Mouse (Mus musculus): Measurements from ENCODE around the gene Gm49396.

Gene Gm49396

GRCm38 (mm10) chr7:30588676-30589434 is 25.7 kb downstream of the Gm49396 start, which contains the start of gene Kmt2b:
Kmt2b (minus strand) TSS chr7:30588726.
- DNase-seq = peak; percentile 98

GRCm38 (mm10) chr7:30589435-30590301 is 26.5 kb downstream of the Gm49396 start:
- peak; percentile 93 for DNase-seq

DNA sequence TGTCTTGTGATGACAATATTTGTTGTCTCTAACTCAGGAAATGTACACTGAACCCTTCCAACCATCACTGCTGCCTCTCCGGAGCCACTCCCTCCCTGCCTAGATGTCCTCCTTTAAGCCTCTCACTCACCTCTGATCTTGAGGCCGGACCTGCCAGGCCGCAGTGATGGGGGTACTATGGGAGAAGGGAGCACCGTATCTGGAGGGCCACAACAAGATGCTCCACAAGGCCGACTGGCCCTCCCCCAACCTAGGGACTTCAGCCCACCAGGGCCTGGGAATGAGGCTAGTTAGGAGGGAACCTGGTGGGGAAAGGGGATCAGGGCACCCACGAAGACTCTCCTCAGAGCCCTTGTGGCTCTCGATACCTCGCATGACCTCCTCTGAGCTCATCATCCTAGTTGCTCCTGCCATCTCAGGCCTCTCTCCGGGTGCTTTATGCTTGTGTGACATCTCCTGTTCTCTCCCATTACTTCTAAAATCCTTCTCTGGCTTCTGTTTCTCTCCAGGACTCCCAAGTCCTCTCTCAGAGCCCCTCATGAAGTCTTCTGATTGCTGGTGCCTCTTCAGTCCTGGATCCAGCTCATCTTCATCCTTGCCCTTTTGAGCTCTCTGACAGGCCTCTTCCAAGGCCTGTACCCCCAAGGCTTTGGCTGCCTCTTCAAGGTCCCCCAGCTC is 27.9 kb downstream of the Gm49396 start:
- no peak for DNase-seq

DNA sequence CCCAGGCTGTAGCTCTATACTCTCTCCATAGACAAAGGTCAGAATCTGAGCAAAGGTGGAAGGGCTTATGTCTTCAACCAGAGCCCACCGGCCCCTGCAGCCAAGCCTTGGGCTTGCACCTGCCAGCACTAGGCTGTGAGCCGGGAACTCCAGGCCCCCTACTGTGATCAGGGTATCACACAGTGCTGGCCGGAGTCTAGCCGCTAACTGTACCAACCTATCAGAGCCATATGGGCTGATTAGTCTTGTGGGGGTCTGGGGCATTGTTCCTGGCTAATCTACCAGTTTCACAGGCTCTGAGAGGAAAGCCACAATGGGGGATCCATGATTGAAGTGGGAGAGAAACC is 28.4 kb downstream of the Gm49396 start:
- peak; percentile 53 for DNase-seq

DNA sequence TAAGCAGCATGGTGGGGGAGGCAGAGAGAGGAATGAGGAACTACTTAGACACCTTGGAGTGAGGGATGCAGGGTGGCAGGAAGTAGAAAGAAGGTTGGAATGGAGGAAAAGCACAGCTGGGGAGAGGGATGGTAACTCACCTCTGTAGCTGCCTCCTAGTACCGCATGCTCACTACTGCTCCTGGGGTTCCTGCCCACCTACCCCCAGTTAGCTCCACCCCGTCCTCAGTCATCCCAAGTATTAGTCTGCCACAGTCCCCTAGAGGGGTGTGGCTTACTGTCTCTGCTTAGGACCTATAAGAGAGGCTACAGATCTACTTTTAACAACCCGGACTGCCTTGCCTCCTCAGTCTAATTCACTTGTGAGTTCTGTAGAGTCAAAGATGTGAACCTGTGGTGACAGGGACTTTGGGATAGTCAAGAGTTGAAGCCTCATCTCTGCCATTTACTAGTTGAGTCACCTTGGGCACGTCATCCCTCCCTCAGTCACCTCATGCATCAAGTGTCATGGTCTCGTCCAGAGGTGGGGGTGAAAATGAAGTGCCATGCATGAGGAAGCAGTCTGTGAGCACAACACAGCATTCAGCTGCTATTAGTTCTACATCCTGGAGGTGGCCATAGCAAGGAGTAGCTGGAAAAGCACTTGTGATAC is 29.8 kb downstream of the Gm49396 start:
- DNase-seq = no peak

DNA sequence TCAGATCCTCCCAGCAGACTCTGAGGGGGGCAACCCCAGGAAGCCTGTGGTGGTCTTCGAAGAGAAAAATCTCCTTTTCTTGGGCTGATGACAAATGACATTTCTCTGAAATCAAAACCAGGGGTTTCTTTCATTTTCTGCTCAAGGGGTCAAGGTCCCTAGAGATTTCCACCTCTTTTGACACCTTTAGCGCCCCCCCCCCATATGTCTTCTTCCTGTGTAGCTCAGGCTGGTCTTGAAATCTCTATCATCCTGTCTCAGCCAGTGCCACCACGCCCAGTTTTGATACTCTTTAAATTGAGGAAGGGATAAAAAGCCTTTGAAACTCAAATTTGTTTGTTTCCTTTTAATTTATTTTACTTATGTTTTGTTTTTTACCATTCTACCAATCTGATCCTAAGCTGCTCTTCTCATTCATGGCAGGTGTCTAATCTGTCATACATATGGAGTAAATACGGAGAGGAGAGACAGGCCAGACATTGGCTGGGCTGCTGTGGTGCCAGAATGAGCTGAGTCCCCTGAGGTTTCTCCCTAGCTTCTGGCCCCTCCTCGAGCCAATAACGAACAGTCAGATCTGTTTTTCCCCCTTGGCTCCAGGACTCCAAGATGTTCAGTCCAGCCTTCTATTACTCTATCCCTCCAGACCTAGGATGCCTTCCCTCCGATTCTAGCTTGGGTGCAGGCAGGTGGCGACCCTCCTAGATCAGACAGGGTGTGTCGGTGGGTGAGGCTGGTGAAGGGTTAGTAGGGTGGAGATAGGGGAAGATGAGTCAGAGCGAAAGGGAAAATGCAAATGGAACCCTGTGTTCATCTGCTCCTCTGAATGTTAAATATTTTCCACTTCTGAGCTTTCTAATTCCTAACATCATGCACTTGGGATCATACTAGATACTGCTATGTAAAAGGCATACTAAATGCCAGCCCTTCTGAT is 30.7 kb downstream of the Gm49396 start:
- no peak for DNase-seq

DNA sequence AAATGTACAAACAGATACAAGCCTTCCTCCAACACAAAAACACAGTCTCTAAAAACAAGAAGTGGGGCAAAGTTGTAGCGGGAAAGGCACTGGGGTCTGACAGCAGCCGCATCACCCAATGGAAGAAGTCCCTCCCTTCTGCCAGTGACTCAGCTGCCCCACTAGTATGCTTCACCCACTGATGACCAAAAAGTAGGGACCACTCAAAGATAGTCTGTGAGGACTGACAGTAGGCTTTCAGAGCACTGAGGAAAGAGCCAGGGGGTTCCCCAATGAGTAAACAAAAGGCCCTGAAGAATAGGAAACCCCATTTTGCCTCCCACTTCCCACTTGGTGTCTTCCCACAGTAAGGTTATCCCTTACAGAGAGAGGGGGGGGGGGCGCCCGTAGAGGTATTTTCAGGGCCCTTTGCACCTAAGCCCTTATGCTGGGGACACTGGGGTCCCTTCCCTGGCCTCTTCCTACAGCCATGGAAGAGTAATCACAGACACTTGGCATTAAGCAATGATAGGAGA is 31.4 kb downstream of the Gm49396 start:
- no peak for DNase-seq

DNA sequence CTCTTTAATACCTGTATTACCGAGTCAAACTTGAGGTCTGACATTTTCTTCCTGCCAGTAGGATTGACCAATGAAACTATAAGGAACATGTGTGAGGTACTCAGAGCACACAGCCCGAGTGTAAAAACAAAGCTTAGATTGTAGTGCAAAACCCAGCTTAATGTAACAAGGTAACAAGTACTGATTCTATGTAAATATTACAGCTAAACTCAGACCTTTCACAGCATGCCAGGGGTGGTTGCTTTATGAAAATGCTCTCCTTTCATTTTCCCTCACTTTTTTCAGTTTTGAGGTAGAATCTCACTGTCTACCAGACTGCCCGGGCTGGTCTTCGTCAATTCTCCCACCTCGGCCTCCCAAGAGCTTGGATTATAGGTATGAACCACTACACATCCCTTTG is 32.9 kb downstream of the Gm49396 start:
- no peak for DNase-seq

GRCm38 (mm10) chr7:30596811-30597210 is 33.7 kb downstream of the Gm49396 start:
- DNase-seq = no peak

DNA sequence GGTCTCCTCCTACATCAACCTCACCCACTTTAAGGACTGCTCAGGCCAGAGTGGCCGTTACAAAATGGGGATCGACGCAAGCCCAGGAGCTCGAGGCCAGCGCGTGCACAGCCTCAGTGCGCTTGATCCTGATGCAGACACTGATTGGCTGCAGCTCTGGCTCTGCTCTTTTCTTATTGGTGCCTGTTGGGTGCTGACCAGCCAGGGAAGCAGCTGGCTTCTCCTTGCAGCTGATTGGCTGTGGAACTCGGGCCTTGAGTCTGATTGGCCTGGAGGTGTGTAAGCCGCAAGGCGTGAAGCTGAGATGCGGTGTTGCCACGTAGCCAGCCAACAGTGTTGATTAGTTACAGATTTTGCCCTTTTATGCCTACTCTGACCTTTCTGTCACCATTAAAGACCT is 35.6 kb downstream of the Gm49396 start, which contains the start of gene Zbtb32:
Gene Zbtb32, minus strand, starts transcription at position 124 of the 400 bp plus-strand sequence.
- DNase-seq = no peak

DNA sequence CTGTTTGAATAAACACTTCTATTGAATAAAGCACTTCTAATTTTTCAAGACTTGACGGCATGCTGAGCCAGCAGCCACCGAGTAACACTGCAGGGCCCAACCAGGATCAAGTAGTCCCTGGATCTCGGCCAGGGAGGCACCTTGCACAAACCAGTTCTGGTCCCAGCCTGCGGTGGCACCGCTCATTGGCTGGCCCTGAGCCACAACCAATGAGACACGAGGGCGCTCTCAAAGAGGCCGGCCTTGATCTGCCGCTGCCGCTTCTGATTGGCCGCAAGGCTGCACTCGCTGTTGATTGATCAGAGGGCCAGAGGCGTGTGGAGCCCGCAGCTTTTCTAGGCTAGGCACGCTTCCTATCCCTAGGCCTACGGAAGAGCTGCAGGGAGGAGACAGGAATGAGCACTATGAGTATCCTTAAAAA is 36.8 kb downstream of the Gm49396 start:
- DNase-seq = peak; percentile 96

- no peak for DNase-seq
Observed at GRCm38 (mm10) chr7:30600651-30601050, 37.5 kb downstream of the Gm49396 start.

- no peak for DNase-seq
Observed at GRCm38 (mm10) chr7:30602583-30602982, 39.4 kb downstream of the Gm49396 start.

DNA sequence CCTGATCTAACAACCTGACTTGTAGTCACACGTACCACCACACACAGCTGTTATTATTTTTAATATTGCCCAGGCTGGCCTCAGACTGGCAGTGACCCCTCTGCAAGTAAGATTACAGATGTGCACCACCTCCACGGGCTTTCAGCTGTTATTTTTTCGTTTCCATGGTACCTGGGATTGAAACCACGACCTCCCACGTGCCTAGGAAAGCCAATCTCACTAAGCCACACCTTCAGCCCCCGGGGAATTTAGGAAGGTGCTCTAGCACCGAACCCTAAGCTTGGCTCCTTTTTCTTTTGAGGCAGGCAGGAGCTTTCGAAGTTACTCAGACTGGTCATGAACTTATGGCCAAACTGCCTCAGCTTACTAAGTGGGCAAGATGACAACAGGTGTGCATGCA is 41.3 kb downstream of the Gm49396 start:
- no peak for DNase-seq

DNA sequence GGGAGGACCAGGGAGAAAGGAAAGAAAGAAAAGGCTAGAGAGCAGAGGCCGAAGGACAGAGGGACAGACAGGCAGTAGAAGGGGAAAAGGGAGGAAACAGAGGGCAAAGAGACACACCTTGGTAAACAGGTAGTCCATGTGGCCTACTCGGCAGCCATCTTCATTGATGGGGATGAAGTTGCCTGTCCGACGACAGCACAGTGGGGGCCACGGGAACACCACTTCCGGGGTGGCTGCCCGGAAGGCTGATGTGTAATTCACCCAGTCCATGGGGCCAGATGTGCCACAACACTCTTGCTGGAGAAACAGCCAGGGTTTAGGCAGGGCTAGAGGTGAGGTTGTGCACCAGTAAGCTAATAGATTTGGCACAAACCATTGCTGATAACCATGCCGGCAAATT is 41.8 kb downstream of the Gm49396 start:
- DNase-seq = no peak

GRCm38 (mm10) chr7:30607706-30608309 is 44.7 kb downstream of the Gm49396 start:
- peak; percentile 75 for DNase-seq

DNA sequence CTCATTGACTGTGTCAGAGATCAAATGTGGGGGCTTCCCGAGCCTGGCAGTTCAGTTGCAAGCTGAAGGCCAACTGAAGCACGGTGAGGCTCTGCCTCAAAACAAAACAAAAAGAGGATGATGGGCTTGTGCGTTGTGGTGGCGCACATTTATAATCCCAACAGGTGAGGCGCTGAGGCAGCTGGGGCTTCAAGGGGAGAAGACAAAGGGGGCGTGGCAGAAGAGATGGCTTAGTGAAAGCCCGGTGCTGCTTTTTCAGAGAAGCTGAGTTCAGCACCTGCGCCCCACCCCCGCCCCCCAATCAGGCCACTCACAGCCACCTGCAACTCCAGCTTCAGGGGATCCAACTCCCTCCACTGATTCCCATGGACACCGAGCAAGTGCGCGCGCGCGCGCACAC is 45.3 kb downstream of the Gm49396 start:
- DNase-seq = no peak

DNA sequence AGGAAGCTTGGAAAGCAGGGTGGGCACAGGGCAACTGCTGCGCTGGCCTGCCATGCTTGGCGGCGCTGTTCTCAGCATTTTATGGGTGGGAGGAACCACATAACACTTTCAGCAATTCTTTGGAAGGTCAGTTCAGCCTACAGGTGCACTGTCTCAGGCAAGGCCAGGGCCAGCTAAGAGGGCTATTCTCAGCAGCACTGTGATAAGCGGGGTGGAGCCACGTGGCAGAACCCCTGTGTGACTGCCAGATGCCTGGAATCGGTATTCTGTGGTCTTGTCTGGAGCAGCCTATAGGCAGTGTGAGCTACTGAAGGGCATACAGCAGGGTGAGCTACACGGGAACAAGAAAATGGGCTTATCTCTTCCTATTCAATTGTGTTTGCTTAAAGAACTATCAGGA is 46.9 kb downstream of the Gm49396 start:
- no peak for DNase-seq

- no peak for DNase-seq
Observed at GRCm38 (mm10) chr7:30612654-30613402, 49.7 kb downstream of the Gm49396 start, which contains the start of gene Upk1a. Upk1a (minus strand) TSS chr7:30612847.

GRCm38 (mm10) chr7:30613529-30614112 is 50.5 kb downstream of the Gm49396 start:
- DNase-seq = peak; percentile 72

Data from retina, postnatal 1 day (tissue).